Mouse (Mus musculus) CD8-positive naive resting alpha-beta T cell, adult 2 months (primary cell): ENCODE measurements around the gene Lig3.
"Not testable (repeated sequence)": the region's sequence is repeated elsewhere in the genome, so short reads cannot be mapped to it uniquely, and the experiment has no call there.

Experiments used
- DNase-seq, 2 experiments: peaks; one replicate each; pipeline ENCODE4 v3.0.0; 2022; ENCODE audit warnings: low read depth in 2 of 2, low spot score in 2 of 2

Lig3 gene

GRCm38 (mm10) chr11:82831008-82831893, 50.3 kb downstream of the Lig3 start:
- DNase-seq = no peak

- not testable (repeated sequence) for DNase-seq
Measured at GRCm38 (mm10) chr11:82832402-82832801, 51.5 kb downstream of the Lig3 start.

- DNase-seq = no peak
Measured at GRCm38 (mm10) chr11:82833929-82834328, 53.0 kb downstream of the Lig3 start.

GRCm38 (mm10) chr11:82834359-82834758, 53.5 kb downstream of the Lig3 start:
- not testable (repeated sequence) for DNase-seq

GRCm38 (mm10) chr11:82835616-82836432, 54.9 kb downstream of the Lig3 start:
- no peak for DNase-seq

GRCm38 (mm10) chr11:82837192-82837591, 56.3 kb downstream of the Lig3 start:
- no peak for DNase-seq

GRCm38 (mm10) chr11:82837848-82838247, 56.9 kb downstream of the Lig3 start:
- DNase-seq = no peak

GRCm38 (mm10) chr11:82838511-82838910, 57.6 kb downstream of the Lig3 start:
- DNase-seq = no peak

GRCm38 (mm10) chr11:82844771-82845414, 64.0 kb downstream of the Lig3 start:
- DNase-seq = no peak

GRCm38 (mm10) chr11:82845415-82846078, 64.6 kb downstream of the Lig3 start:
- DNase-seq = no peak

GRCm38 (mm10) chr11:82846079-82846436, 65.2 kb downstream of the Lig3 start:
- DNase-seq = no peak

- no peak for DNase-seq
Measured at GRCm38 (mm10) chr11:82846938-82847337, 66.0 kb downstream of the Lig3 start.

GRCm38 (mm10) chr11:82847571-82848000, 66.7 kb downstream of the Lig3 start:
- no peak for DNase-seq

- DNase-seq = no peak
Measured at GRCm38 (mm10) chr11:82850259-82850658, 69.4 kb downstream of the Lig3 start.

GRCm38 (mm10) chr11:82852115-82852514, 71.2 kb downstream of the Lig3 start:
- no peak for DNase-seq

GRCm38 (mm10) chr11:82852540-82852939, 71.6 kb downstream of the Lig3 start:
- DNase-seq = no peak

GRCm38 (mm10) chr11:82852958-82853357, 72.0 kb downstream of the Lig3 start:
- no peak for DNase-seq
